Mouse (Mus musculus): ENCODE measurements around the gene Stk39. TPM values are rescaled to one million over a fixed set of nuclear protein-coding genes. Genes with fewer than 3 reads are reported as not detected.

Stk39 gene
- polyA plus RNA-seq, 1 experiment from 2014 or later = 1.9 TPM

- H3K9me3 ChIP-seq (replicated peaks) = no peaks in the 10 kb centered on the region
- H3K4me2 ChIP-seq = no peak overlapping the region
- no peaks in the 10 kb centered on the region for H3K4me1 ChIP-seq (replicated peaks)
- no peak overlapping the region for H3K9ac ChIP-seq
- H3K27ac ChIP-seq (replicated peaks) = no peak overlapping the region
- no peaks in the 10 kb centered on the region for H3K36me3 ChIP-seq (replicated peaks)
- ATAC-seq (ENCODE audit: insufficient read depth) = no peak
- H3K27me3 ChIP-seq = no peaks in the 10 kb centered on the region
- H3K4me3 ChIP-seq (replicated peaks) = no peak overlapping the region
- WGBS (ENCODE audit: insufficient replicate concordance) = 69% methylated on average over 5 of the region's 5 CpGs
Measured at GRCm38 (mm10) chr2:68334945-68335344, 137.1 kb downstream of the Stk39 start.

- H3K27ac ChIP-seq (replicated peaks) = no peak overlapping the region
- ATAC-seq (ENCODE audit: insufficient read depth) = no peak
- H3K4me3 ChIP-seq (replicated peaks) = no peak overlapping the region
- WGBS (ENCODE audit: insufficient replicate concordance) = 59% methylated on average over 5 of the region's 5 CpGs
- no peaks in the 10 kb centered on the region for H3K9me3 ChIP-seq (replicated peaks)
- no peaks in the 10 kb centered on the region for H3K36me3 ChIP-seq (replicated peaks)
- H3K9ac ChIP-seq = no peak overlapping the region
- no peaks in the 10 kb centered on the region for H3K27me3 ChIP-seq
- no peak overlapping the region for H3K4me2 ChIP-seq
- no peaks in the 10 kb centered on the region for H3K4me1 ChIP-seq (replicated peaks)
Measured at GRCm38 (mm10) chr2:68325306-68325705, 146.8 kb downstream of the Stk39 start.

GRCm38 (mm10) chr2:68321230-68321629 is 150.8 kb downstream of the Stk39 start:
- Histone ChIP-seq H3K27me3 (no peaks in the 10 kb centered on the region), H3K4me1 (replicated peaks) (no peaks in the 10 kb centered on the region), H3K9ac (no peak overlapping the region), H3K9me3 (replicated peaks) (no peaks in the 10 kb centered on the region), H3K27ac (replicated peaks) (no peak overlapping the region), H3K36me3 (replicated peaks) (no peaks in the 10 kb centered on the region), H3K4me3 (replicated peaks) (no peak overlapping the region), H3K4me2 (no peak overlapping the region)
- ATAC-seq (ENCODE audit: insufficient read depth) = no peak
- 60% methylated on average over 5 of the region's 5 CpGs for WGBS (ENCODE audit: insufficient replicate concordance)

- Histone ChIP-seq H3K9me3 (replicated peaks) (no peaks in the 10 kb centered on the region), H3K27ac (replicated peaks) (no peak overlapping the region), H3K4me2 (no peak overlapping the region), H3K4me1 (replicated peaks) (no peaks in the 10 kb centered on the region), H3K9ac (no peak overlapping the region), H3K4me3 (replicated peaks) (no peak overlapping the region), H3K27me3 (no peaks in the 10 kb centered on the region), H3K36me3 (replicated peaks) (no peaks in the 10 kb centered on the region)
- 29% methylated on average over 10 of the region's 10 CpGs for WGBS (ENCODE audit: insufficient replicate concordance)
- no peak for ATAC-seq (ENCODE audit: insufficient read depth)
Measured at GRCm38 (mm10) chr2:68320670-68321069, 151.4 kb downstream of the Stk39 start.

GRCm38 (mm10) chr2:68318452-68318851 is 153.6 kb downstream of the Stk39 start:
- ATAC-seq (ENCODE audit: insufficient read depth) = no peak
- H3K4me2 ChIP-seq = no peak overlapping the region
- H3K9me3 ChIP-seq (replicated peaks) = no peaks in the 10 kb centered on the region
- 68% methylated on average over 5 of the region's 5 CpGs for WGBS (ENCODE audit: insufficient replicate concordance)
- no peak overlapping the region for H3K4me3 ChIP-seq (replicated peaks)
- no peaks in the 10 kb centered on the region for H3K36me3 ChIP-seq (replicated peaks)
- no peak overlapping the region for H3K9ac ChIP-seq
- no peak overlapping the region for H3K27ac ChIP-seq (replicated peaks)
- no peaks in the 10 kb centered on the region for H3K27me3 ChIP-seq
- no peaks in the 10 kb centered on the region for H3K4me1 ChIP-seq (replicated peaks)

- Histone ChIP-seq H3K27me3 (no peaks in the 10 kb centered on the region), H3K4me1 (replicated peaks) (no peaks in the 10 kb centered on the region), H3K27ac (replicated peaks) (no peak overlapping the region), H3K36me3 (replicated peaks) (no peaks in the 10 kb centered on the region), H3K9me3 (replicated peaks) (no peaks in the 10 kb centered on the region), H3K4me2 (no peak overlapping the region), H3K9ac (no peak overlapping the region), H3K4me3 (replicated peaks) (no peak overlapping the region)
- no peak for ATAC-seq (ENCODE audit: insufficient read depth)
- WGBS (ENCODE audit: insufficient replicate concordance) = 72% methylated on average over 9 of the region's 9 CpGs
Measured at GRCm38 (mm10) chr2:68317895-68318294, 154.2 kb downstream of the Stk39 start.

- 69% methylated on average over 2 of the region's 2 CpGs for WGBS (ENCODE audit: insufficient replicate concordance)
- H3K4me3 ChIP-seq (replicated peaks) = no peak overlapping the region
- no peaks in the 10 kb centered on the region for H3K9me3 ChIP-seq (replicated peaks)
- no peaks in the 10 kb centered on the region for H3K36me3 ChIP-seq (replicated peaks)
- no peak overlapping the region for H3K27ac ChIP-seq (replicated peaks)
- H3K9ac ChIP-seq = no peak overlapping the region
- H3K4me2 ChIP-seq = no peak overlapping the region
- no peak for ATAC-seq (ENCODE audit: insufficient read depth)
- no peaks in the 10 kb centered on the region for H3K4me1 ChIP-seq (replicated peaks)
- no peaks in the 10 kb centered on the region for H3K27me3 ChIP-seq
Measured at GRCm38 (mm10) chr2:68317452-68317851, 154.6 kb downstream of the Stk39 start.

GRCm38 (mm10) chr2:68315258-68315657 is 156.8 kb downstream of the Stk39 start:
- Histone ChIP-seq H3K27me3 (no peaks in the 10 kb centered on the region), H3K4me3 (replicated peaks) (no peak overlapping the region), H3K36me3 (replicated peaks) (no peaks in the 10 kb centered on the region), H3K9ac (no peak overlapping the region), H3K9me3 (replicated peaks) (no peaks in the 10 kb centered on the region), H3K4me2 (no peak overlapping the region), H3K4me1 (replicated peaks) (no peaks in the 10 kb centered on the region), H3K27ac (replicated peaks) (no peak overlapping the region)
- WGBS (ENCODE audit: insufficient replicate concordance) = 76% methylated on average over 11 of the region's 11 CpGs
- no peak for ATAC-seq (ENCODE audit: insufficient read depth)

- Histone ChIP-seq H3K9me3 (replicated peaks) (no peaks in the 10 kb centered on the region), H3K4me2 (no peak overlapping the region), H3K27ac (replicated peaks) (no peak overlapping the region), H3K4me3 (replicated peaks) (no peak overlapping the region), H3K4me1 (replicated peaks) (no peaks in the 10 kb centered on the region), H3K27me3 (no peaks in the 10 kb centered on the region), H3K9ac (no peak overlapping the region), H3K36me3 (replicated peaks) (no peaks in the 10 kb centered on the region)
- WGBS (ENCODE audit: insufficient replicate concordance) = 50% methylated on average over 3 of the region's 3 CpGs
- ATAC-seq (ENCODE audit: insufficient read depth) = no peak
Measured at GRCm38 (mm10) chr2:68310121-68310520, 161.9 kb downstream of the Stk39 start.

GRCm38 (mm10) chr2:68306519-68306918 is 165.5 kb downstream of the Stk39 start:
- no peak overlapping the region for H3K27ac ChIP-seq (replicated peaks)
- H3K4me3 ChIP-seq (replicated peaks) = no peak overlapping the region
- H3K9ac ChIP-seq = no peak overlapping the region
- H3K27me3 ChIP-seq = no peaks in the 10 kb centered on the region
- 62% methylated on average over 4 of the region's 4 CpGs for WGBS (ENCODE audit: insufficient replicate concordance)
- H3K4me1 ChIP-seq (replicated peaks) = no peaks in the 10 kb centered on the region
- no peak for ATAC-seq (ENCODE audit: insufficient read depth)
- H3K9me3 ChIP-seq (replicated peaks) = no peaks in the 10 kb centered on the region
- no peak overlapping the region for H3K4me2 ChIP-seq
- H3K36me3 ChIP-seq (replicated peaks) = no peaks in the 10 kb centered on the region

GRCm38 (mm10) chr2:68304771-68305460 is 167.2 kb downstream of the Stk39 start:
- no peaks in the 10 kb centered on the region for H3K27me3 ChIP-seq
- WGBS (ENCODE audit: insufficient replicate concordance) = 60% methylated on average over 6 of the region's 6 CpGs
- H3K36me3 ChIP-seq (replicated peaks) = no peaks in the 10 kb centered on the region
- no peaks in the 10 kb centered on the region for H3K9me3 ChIP-seq (replicated peaks)
- ATAC-seq (ENCODE audit: insufficient read depth) = no peak
- H3K27ac ChIP-seq (replicated peaks) = no peak overlapping the region
- no peak overlapping the region for H3K4me2 ChIP-seq
- H3K4me1 ChIP-seq (replicated peaks) = no peaks in the 10 kb centered on the region
- H3K4me3 ChIP-seq (replicated peaks) = no peak overlapping the region
- H3K9ac ChIP-seq = no peak overlapping the region
